Mouse (Mus musculus): Measurements from ENCODE around the gene Selenbp1. TPM values are rescaled to one million over a fixed set of nuclear protein-coding genes. Genes with fewer than 3 reads are reported as not detected.
"Not testable (repeated sequence)": the region's sequence is repeated elsewhere in the genome, so short reads cannot be mapped to it uniquely, and the experiment has no call there.

Selenbp1 gene
- polyA plus RNA-seq, 1 experiment from 2014 or later = 12.2 TPM

DNA sequence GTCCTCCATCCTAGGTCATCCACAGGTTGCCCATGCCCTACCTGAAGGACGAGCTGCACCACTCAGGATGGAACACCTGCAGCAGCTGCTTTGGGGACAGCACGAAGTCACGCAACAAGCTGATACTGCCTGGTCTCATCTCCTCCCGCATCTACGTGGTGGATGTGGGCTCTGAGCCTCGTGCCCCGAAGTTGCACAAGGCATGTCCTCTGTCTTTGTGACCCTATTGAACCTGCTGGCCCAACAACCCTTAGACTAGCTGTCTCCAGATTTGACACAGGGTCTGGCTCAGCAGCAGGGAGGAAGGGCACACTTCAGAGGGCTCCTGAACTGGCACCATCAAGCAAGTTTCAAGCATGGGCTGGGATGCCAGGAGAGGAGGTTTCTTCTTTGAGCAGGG lies 4.3 kb downstream of the Selenbp1 start:
- H3K9me3 ChIP-seq (replicated peaks); H3K9ac ChIP-seq; H3K4me1 ChIP-seq; H3K27me3 ChIP-seq; H3K4me2 ChIP-seq (replicated peaks); H3K27ac ChIP-seq; H3K4me3 ChIP-seq; ATAC-seq (ENCODE audit: low FRiP score); H3K36me3 ChIP-seq: not testable (repeated sequence)
- WGBS = 92% methylated on average over 7 of the region's 7 CpGs

DNA sequence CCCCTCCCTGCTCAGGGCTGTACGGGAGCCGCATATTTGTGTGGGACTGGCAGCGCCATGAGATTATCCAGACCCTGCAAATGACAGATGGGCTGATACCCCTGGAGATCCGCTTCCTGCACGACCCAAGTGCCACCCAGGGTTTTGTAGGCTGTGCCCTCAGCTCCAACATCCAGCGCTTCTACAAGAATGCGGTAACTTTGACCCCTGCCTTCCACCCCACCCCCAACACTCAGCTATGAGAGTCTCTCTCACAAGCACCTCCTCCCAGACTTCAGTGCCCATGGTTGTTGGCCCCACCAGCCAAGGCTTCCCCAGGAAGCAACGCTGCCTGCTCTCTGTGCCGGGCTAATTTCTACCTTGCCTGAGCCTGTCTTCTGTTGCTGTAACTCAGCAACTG lies 7.2 kb downstream of the Selenbp1 start:
- H3K27ac ChIP-seq; H3K4me3 ChIP-seq; H3K4me1 ChIP-seq; ATAC-seq (ENCODE audit: low FRiP score); H3K9ac ChIP-seq; H3K36me3 ChIP-seq; H3K4me2 ChIP-seq (replicated peaks); H3K9me3 ChIP-seq (replicated peaks); H3K27me3 ChIP-seq: not testable (repeated sequence)
- WGBS = 63% methylated on average over 9 of the region's 9 CpGs

DNA sequence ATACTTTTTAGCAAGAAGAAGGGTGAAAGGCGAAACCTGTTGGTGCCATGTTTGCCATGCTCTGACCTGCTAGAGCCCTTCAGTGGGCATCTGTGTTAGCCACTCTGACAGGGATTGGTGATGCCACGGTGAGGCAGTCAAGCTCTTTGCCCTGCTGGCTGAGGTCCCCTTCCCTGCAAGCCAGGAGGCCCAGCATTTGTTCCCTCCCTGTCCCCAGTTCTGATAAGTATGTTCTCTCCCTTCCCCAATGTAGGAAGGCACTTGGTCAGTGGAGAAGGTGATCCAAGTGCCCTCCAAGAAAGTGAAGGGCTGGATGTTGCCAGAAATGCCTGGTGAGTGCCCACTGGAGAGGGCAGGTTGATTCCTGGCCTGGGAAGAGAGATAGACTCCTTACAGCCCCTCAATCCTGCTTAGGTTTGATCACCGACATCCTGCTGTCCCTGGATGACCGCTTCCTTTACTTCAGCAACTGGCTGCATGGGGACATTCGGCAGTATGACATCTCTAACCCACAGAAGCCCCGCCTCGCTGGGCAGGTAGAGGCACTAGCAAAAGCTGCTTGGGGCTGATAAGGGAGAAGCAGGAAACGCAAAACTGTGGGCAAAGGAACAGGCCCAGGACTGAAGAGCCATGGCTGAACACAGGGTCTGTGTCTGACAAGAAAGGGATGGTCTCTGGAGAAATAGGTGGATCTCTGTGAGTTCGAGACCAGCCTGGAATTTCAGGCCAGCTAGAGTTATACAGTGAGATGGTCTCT lies 9.5 kb downstream of the Selenbp1 start:
- not testable (repeated sequence) for H3K27me3 ChIP-seq; H3K4me1 ChIP-seq; H3K27ac ChIP-seq; H3K4me2 ChIP-seq (replicated peaks); ATAC-seq (ENCODE audit: low FRiP score); H3K36me3 ChIP-seq; H3K4me3 ChIP-seq; H3K9ac ChIP-seq; H3K9me3 ChIP-seq (replicated peaks)
- 78% methylated on average over 9 of the region's 9 CpGs for WGBS

DNA sequence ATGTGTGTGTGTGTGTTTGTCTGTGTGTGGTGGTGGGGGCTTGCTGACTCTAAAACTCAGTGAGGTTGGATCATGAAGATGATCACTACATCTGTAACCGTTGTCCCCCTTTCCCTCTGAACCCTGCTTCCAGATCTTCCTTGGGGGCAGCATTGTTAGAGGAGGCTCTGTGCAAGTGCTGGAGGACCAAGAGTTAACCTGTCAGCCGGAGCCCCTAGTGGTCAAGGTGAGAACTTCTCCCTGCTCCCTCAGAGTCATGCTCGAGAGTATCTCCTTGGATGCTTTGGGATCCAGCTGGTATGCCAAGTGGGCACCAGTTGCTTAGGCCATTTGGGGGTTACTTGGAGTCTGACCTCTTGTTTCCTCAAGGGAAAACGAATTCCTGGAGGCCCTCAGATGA lies 10.8 kb downstream of the Selenbp1 start:
- H3K27ac ChIP-seq; H3K9me3 ChIP-seq (replicated peaks); H3K9ac ChIP-seq; H3K4me3 ChIP-seq; H3K4me2 ChIP-seq (replicated peaks); ATAC-seq (ENCODE audit: low FRiP score); H3K36me3 ChIP-seq; H3K4me1 ChIP-seq; H3K27me3 ChIP-seq: not testable (repeated sequence)
- 30% methylated on average over 4 of the region's 4 CpGs for WGBS

DNA sequence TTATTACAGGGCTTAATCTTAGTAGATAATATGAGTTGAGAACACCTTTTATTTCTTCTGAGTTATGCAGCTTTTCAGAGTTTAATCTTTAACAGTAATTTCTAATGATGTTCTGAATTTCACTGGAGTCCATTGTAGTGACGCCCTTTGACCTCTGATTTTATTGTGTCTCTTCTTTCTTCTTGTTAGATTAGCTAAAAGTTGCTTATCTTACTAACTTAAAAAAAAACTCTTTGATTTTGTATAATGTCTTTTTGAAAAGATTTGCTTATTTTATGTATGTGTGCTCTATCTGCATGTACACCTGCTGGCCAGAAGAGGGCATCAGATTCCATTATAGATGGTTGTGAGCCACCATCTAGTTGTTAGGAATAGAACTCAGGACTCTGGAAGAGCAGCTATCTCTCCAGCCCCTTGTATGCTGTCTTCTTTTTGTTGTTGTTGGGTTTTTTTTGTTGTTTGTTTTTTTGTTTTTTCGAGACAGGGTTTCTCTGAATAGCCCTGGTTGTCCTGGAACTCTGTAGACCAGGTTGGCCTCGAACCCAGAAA lies 15.3 kb downstream of the Selenbp1 start:
- H3K36me3 ChIP-seq = no peaks in the 10 kb centered on the region
- H3K9me3 ChIP-seq (replicated peaks) = no peaks in the 10 kb centered on the region
- ATAC-seq (ENCODE audit: low FRiP score) = no peak
- H3K4me3 ChIP-seq = no peak overlapping the region
- no peak overlapping the region for H3K4me2 ChIP-seq (replicated peaks)
- H3K9ac ChIP-seq = no peak overlapping the region
- peaks cover 6% of the 10 kb centered on the region; the same call in 1 of the 2 replicates for H3K4me1 ChIP-seq
- no peak overlapping the region for H3K27ac ChIP-seq
- H3K27me3 ChIP-seq = no peaks in the 10 kb centered on the region
- 67% methylated on average over 3 of the region's 3 CpGs for WGBS

DNA sequence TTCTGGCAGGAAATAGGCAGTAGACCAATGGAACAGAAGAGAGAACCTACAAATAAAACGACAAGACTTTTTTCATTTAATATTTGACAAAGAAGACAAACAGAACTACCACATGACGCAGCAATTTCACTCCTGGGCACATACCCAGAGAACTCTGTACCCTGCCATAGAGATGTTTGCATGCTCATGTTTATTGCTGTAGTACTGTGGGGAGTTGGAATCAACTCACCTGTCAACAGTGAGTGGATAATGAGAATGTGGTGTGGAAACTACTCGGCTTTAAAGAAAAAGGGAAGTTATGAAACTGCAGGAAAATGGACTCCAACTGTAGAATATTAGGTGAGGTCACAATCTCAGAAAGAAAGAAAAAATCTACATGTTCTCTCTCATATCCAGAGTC lies 16.8 kb downstream of the Selenbp1 start:
- Histone ChIP-seq H3K4me3 (no peak overlapping the region), H3K27ac (no peak overlapping the region), H3K9ac (no peak overlapping the region), H3K36me3 (no peaks in the 10 kb centered on the region), H3K9me3 (replicated peaks) (no peaks in the 10 kb centered on the region), H3K4me1 (peaks cover 9% of the 10 kb centered on the region), H3K4me2 (replicated peaks) (no peak overlapping the region), H3K27me3 (no peaks in the 10 kb centered on the region)
- 88% methylated on average over 3 of the region's 3 CpGs for WGBS
- no peak for ATAC-seq (ENCODE audit: low FRiP score)

DNA sequence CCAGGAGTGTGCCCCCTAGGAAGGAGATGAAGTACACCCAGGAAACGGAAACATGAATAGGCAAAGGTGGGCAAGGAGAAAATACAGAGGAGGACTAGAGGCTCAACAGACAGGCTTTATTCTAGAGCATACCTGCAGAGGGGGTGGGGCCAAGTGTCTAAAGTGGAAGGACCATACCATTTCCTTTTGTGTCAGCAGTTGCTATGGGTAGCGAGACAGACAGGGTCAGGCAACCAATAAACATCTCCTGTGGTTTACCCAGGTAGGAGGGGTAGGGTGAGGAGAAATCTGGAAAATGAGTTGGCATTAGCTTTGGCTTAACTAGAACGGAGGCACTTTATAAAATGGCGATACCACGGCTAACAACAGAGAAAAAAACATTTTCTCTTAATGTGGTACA lies 19.9 kb downstream of the Selenbp1 start:
- Histone ChIP-seq H3K9ac (no peak overlapping the region), H3K4me2 (replicated peaks) (peak overlapping the region; percentile 55), H3K27me3 (no peaks in the 10 kb centered on the region), H3K9me3 (replicated peaks) (no peaks in the 10 kb centered on the region), H3K36me3 (peaks cover 21% of the 10 kb centered on the region), H3K4me3 (peak overlapping the region; percentile 66), H3K27ac (no peak overlapping the region), H3K4me1 (peaks cover 18% of the 10 kb centered on the region)
- WGBS = 73% methylated on average over 5 of the region's 5 CpGs
- no peak for ATAC-seq (ENCODE audit: low FRiP score)

DNA sequence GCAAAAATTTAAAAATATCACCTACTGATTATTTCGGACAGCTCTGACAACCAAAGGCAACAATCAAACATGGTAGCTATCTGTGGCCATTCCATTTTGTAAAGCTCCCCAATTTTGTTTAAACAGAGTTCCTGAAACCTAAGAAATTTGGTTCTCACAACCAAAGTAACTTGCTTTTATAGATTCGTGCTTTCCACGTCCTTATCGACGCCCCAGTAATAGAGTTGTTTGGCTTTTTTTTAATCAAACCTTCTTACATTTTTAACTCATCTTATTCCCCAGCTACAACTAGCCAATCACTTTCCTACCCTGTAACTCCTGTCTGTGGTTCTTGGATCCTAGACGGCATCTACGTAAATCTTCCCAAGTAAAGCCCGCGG lies 20.5 kb downstream of the Selenbp1 start:
- ATAC-seq (ENCODE audit: low FRiP score) = no peak; the same call in 1 of the 2 replicates
- Histone ChIP-seq H3K4me3 (peak overlapping the region; percentile 66), H3K9ac (peak overlapping the region; percentile 49), H3K27ac (peak overlapping the region; percentile 92), H3K27me3 (no peaks in the 10 kb centered on the region), H3K36me3 (peaks cover 27% of the 10 kb centered on the region), H3K4me2 (replicated peaks) (peak overlapping the region; percentile 55), H3K9me3 (replicated peaks) (no peaks in the 10 kb centered on the region), H3K4me1 (peaks cover 18% of the 10 kb centered on the region)
- WGBS = 24% methylated on average over 9 of the region's 9 CpGs

DNA sequence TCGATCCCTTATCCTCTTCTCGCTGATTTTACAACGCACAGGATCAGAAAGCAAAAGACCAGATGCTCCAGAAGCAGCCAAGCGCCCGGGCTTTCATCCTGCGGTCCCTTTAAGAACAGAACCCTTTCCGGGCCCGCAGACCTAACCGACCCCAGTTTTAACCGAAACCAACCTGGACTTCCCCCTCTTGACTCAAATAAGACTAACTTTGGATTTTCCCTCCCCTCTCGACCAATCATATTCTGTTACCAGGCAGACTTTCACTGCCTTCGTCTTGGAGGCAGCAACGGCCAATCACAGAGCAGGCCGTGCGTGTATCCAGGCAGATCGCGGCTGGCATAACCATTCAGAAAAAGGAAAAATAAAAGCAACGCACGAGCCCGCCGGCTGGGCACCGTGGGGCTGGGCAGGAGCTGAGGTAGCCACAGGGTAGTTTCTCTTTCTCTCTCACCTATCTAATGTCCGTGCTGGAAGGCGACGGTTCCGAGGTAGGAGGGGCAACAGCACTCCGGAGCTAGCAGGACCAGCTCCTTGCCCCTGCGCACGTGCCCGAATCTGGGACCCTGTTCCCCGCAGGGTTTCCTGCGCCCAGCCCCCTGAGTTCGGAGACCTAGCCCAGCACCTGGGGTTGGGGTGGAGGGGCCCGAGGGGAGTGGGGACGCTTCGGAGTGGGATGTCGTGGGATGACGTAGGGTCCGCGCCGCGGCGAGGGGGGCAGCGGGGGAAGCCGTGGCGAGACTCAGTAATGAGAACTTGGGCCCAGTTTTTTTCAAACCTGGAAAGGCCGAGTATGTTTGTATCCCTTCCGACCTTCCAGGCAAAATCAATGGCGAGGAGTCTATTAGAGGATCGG lies 21.1 kb downstream of the Selenbp1 start, which contains the start of gene Rfx5:
TSS of gene Rfx5 (plus strand) at position 312 of the 853 bp plus-strand sequence.
- H3K4me1 ChIP-seq = peaks cover 18% of the 10 kb centered on the region
- H3K9ac ChIP-seq = peak within 1 kb of the TSS; percentile 75
- H3K4me3 ChIP-seq = peak within 1 kb of the TSS; percentile 66
- no peaks in the 10 kb centered on the region for H3K27me3 ChIP-seq
- ATAC-seq (ENCODE audit: low FRiP score) = peak; percentile 96
- peak within 1 kb of the TSS; percentile 92 for H3K27ac ChIP-seq
- H3K36me3 ChIP-seq = peaks cover 33% of the 10 kb centered on the region
- WGBS = under 1% methylated on average over 50 of the region's 50 CpGs
- no peaks in the 10 kb centered on the region for H3K9me3 ChIP-seq (replicated peaks)
- peak within 1 kb of the TSS; percentile 55 for H3K4me2 ChIP-seq (replicated peaks)

DNA sequence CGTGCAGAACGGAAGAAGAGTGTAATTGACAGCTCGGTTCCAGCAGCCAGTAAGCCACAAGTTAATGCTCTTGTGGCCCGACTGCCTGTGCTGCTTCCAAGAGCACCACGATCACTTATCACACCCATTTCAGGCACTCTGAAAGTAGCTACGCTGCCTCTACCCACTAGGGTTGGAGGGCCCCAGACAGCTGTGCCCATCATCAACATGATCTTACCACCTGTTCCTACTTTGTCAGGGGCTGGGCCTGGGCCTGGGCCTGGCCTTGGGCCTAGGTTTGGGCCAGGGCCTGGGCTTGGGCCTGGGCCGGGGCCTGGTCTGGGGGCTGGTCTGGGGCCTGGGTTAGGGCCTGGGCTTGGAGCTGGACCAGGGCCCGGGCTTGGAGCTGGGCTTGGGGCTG lies 25.4 kb downstream of the Selenbp1 start:
- no peak overlapping the region for H3K27ac ChIP-seq
- peaks cover 12% of the 10 kb centered on the region for H3K4me1 ChIP-seq
- no peaks in the 10 kb centered on the region for H3K27me3 ChIP-seq
- ATAC-seq (ENCODE audit: low FRiP score) = no peak
- H3K4me3 ChIP-seq = no peak overlapping the region
- 93% methylated on average over 8 of the region's 8 CpGs for WGBS
- no peak overlapping the region for H3K9ac ChIP-seq
- H3K9me3 ChIP-seq (replicated peaks) = no peaks in the 10 kb centered on the region
- no peak overlapping the region for H3K4me2 ChIP-seq (replicated peaks)
- H3K36me3 ChIP-seq = peaks cover 33% of the 10 kb centered on the region

DNA sequence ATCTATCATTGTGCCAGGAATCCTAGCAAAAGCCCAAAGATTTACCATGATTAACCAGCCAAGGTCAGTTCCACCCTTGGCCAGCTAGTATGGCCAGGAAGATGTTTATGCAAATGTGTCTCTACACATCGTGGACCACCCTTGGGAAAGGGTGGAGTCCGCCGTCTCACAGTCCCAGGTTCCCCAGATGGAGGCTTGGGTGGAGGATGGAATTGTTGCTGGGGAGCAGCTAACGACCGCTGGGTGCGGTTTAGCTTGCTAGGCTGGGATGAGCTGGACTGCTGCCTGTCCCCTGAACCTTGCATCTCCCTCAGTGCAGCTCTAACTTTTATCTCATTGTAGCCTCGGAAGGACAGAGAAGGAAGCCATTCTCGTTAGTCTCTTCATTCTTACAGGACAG lies 27.0 kb downstream of the Selenbp1 start:
- Histone ChIP-seq H3K4me2 (replicated peaks) (no peak overlapping the region), H3K36me3 (peaks cover 33% of the 10 kb centered on the region), H3K9me3 (replicated peaks) (no peaks in the 10 kb centered on the region), H3K4me1 (peaks cover 7% of the 10 kb centered on the region), H3K27ac (no peak overlapping the region), H3K9ac (no peak overlapping the region), H3K4me3 (no peak overlapping the region), H3K27me3 (no peaks in the 10 kb centered on the region)
- ATAC-seq (ENCODE audit: low FRiP score) = no peak
- WGBS = 57% methylated on average over 8 of the region's 8 CpGs

DNA sequence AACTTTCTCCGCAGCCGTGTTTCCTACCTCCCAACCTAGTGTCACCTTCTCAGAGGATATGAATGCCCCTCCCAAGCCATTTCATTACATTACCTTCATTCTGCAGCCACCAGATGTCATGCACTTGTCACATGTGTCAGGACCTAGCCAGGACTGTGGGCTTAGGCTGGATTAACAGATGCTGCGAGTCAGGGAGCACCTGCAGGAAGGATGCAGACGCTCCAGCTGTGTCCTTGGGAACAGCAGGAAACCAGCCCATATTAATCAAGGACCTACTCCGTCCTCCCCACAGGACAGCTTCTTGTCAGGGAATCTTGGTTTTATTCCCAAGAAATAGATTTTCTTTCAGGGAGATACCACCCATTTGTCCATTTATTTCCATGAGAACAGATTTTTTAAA lies 27.5 kb downstream of the Selenbp1 start:
- no peak for ATAC-seq (ENCODE audit: low FRiP score)
- Histone ChIP-seq H3K4me3 (no peak overlapping the region), H3K9ac (no peak overlapping the region), H3K36me3 (peaks cover 33% of the 10 kb centered on the region), H3K4me1 (peaks cover 3% of the 10 kb centered on the region; the same call in 1 of the 2 replicates), H3K27me3 (no peaks in the 10 kb centered on the region), H3K4me2 (replicated peaks) (no peak overlapping the region), H3K27ac (no peak overlapping the region), H3K9me3 (replicated peaks) (no peaks in the 10 kb centered on the region)
- WGBS = 54% methylated on average over 5 of the region's 5 CpGs

Measured in hindbrain, embryonic 12.5 days (tissue).